Mouse (Mus musculus): ENCODE measurements around the gene Zfp984.
"Not testable (repeated sequence)": the region's sequence is repeated elsewhere in the genome, so short reads cannot be mapped to it uniquely, and the experiment has no call there.

Zfp984 gene

GRCm38 (mm10) chr4:147809292-147809965, at the start of gene Zfp984:
Gene Zfp984, minus strand, starts transcription at chr4:147809788.
- DNase-seq (ENCODE audit: low spot score in 2 of 2): not testable (repeated sequence)

- DNase-seq (ENCODE audit: low spot score in 2 of 2): no peak
Measured at GRCm38 (mm10) chr4:147850776-147851175, 41.2 kb upstream of the Zfp984 start.

GRCm38 (mm10) chr4:147848584-147848991, 39.0 kb upstream of the Zfp984 start:
- DNase-seq (ENCODE audit: low spot score in 2 of 2): no peak

- DNase-seq (ENCODE audit: low spot score in 2 of 2): peak; percentile 71 to 83
Measured at GRCm38 (mm10) chr4:147847614-147848583, 38.3 kb upstream of the Zfp984 start, which contains the start of gene Zfp933. Gene Zfp933, minus strand, starts transcription at chr4:147848366.

GRCm38 (mm10) chr4:147842871-147843270, 33.3 kb upstream of the Zfp984 start:
- DNase-seq (ENCODE audit: low spot score in 2 of 2): no peak

- DNase-seq (ENCODE audit: low spot score in 2 of 2): peak in 1 of 2 experiments; percentile 23
Measured at GRCm38 (mm10) chr4:147839282-147839681, 29.7 kb upstream of the Zfp984 start.

- DNase-seq (ENCODE audit: low spot score in 2 of 2): no peak
Measured at GRCm38 (mm10) chr4:147824389-147824788, 14.8 kb upstream of the Zfp984 start.

- DNase-seq (ENCODE audit: low spot score in 2 of 2): not testable (repeated sequence)
Measured at GRCm38 (mm10) chr4:147821414-147821813, 11.8 kb upstream of the Zfp984 start.

GRCm38 (mm10) chr4:147819659-147820058, 10.1 kb upstream of the Zfp984 start:
- DNase-seq (ENCODE audit: low spot score in 2 of 2): not testable (repeated sequence)

GRCm38 (mm10) chr4:147814592-147815167, 5.1 kb upstream of the Zfp984 start:
- no peak for DNase-seq (ENCODE audit: low spot score in 2 of 2)

- no peak for DNase-seq (ENCODE audit: low spot score in 2 of 2)
Measured at GRCm38 (mm10) chr4:147813249-147813765, 3.7 kb upstream of the Zfp984 start.

GRCm38 (mm10) chr4:147809966-147810304, 347 bp upstream of the Zfp984 start:
- DNase-seq (ENCODE audit: low spot score in 2 of 2): not testable (repeated sequence)

GRCm38 (mm10) chr4:147808483-147808882, 1.1 kb downstream of the Zfp984 start:
- DNase-seq (ENCODE audit: low spot score in 2 of 2): not testable (repeated sequence)

- DNase-seq (ENCODE audit: low spot score in 2 of 2): not testable (repeated sequence)
Measured at GRCm38 (mm10) chr4:147795308-147795707, 14.3 kb downstream of the Zfp984 start.

- DNase-seq (ENCODE audit: low spot score in 2 of 2): not testable (repeated sequence)
Measured at GRCm38 (mm10) chr4:147794026-147794665, 15.4 kb downstream of the Zfp984 start.

- not testable (repeated sequence) for DNase-seq (ENCODE audit: low spot score in 2 of 2)
Measured at GRCm38 (mm10) chr4:147793390-147793916, 16.1 kb downstream of the Zfp984 start.

GRCm38 (mm10) chr4:147791729-147792128, 17.9 kb downstream of the Zfp984 start:
- not testable (repeated sequence) for DNase-seq (ENCODE audit: low spot score in 2 of 2)

GRCm38 (mm10) chr4:147746255-147746654, 63.3 kb downstream of the Zfp984 start:
- not testable (repeated sequence) for DNase-seq (ENCODE audit: low spot score in 2 of 2)

GRCm38 (mm10) chr4:147738636-147739369, 70.8 kb downstream of the Zfp984 start:
- DNase-seq (ENCODE audit: low spot score in 2 of 2): not testable (repeated sequence)

Data from right cerebral cortex, postnatal 36 days (tissue).